Mouse (Mus musculus) kidney, adult 18-20 months (tissue): ENCODE measurements around the gene Pde10a.

Experiments
- DNase-seq: peaks from one replicate; pipeline ENCODE4 v3.0.0; 2021

Pde10a gene

DNA sequence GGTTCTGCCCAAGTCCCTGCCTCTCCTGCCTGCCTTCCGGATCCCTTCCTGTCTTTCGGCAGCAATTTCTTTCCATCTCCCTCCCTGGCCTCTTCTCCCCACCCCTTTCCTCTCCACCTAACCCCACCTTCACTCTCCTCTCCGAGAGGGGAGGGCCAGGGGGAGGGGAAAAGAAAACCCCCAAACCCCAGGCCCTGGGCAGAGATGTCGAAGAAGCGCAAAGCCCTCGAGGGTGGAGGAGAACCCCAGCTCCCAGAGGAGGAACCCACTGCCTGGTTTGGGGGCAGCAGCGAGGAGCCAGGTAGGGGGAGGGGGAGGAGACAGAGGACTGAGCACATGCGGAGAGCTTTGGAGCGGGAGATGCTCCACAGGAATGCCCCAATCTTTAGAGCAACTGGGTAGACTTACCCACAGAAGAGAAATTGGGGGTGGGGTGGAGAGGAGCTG, 1.7 kb downstream of the Pde10a start:
- DNase-seq: no peak

DNA sequence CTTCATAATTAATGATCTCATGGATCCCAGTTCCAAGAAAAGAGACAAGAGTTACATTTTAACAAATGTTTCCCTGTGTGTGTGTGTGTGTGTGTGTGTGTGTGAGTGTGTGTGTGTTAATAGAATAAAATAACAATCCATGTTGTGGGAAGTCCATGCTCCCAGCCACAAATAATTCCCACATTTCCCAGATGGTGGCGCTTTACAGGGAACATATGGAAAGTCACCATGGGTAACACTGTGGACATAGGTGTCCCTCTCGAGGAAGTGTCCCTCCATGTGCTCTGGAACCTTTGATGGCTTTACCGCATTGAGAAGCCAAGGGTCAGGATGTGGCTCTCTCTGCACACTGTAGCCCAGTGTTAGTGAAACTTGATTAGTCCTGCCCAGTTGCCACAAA, 3.5 kb downstream of the Pde10a start:
- no peak for DNase-seq

DNA sequence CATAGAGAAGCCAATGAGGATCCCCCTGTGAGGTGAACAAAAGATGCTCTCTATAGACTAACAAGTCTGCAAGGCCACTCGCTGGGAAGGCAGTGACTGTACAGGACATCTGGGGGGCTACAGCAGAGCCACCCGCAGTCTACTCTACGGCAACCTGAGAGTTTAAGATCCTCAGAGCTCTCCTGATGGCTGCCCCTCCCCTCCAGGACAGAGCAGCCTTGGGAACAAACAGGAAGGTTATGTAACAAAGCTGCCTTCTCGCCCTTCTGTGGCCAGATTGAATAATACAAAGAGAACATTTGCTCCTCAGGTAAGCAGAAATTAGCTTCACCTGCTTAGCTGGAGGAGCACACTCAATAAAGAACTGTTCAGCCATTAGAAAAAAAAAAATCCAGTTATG, 7.4 kb downstream of the Pde10a start:
- DNase-seq: no peak

DNA sequence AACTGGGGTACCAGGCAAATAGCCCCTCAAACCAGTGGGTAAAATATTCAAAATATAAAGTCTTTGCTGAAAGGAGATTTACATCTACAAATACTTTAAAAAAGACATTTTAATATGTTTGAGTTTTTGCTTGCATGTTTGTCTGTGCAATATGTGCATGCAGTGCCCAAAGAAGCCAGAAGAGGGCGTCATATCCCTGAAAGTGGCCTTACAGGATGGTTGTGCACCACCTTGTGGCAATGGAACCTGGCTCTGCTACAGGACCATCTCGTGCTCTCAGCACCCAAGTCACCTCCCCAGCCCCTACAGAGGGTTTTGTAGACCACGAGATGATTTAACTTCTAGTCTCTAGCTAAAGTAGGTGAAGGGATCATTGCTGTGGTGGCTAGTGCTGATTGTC, 8.7 kb downstream of the Pde10a start:
- DNase-seq: no peak

DNA sequence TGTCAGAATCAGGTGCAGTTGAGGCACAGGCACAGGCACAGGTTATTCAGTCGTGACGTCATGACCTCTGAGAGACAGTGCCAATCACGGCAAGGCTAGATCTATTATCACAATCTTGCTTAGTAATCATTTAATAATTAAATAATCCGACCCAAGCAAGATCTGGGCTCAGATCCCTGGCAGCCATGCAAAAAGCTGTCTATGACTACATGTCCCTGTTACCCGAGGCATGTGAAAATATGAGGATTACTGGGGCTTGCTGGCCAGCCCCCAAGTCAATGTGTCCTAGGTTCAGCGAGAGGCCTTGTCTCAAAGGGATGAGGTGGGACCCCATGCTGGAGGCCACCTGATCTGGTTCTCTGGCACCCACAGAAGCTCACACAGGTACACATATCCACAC, 11.3 kb downstream of the Pde10a start:
- DNase-seq: no peak

DNA sequence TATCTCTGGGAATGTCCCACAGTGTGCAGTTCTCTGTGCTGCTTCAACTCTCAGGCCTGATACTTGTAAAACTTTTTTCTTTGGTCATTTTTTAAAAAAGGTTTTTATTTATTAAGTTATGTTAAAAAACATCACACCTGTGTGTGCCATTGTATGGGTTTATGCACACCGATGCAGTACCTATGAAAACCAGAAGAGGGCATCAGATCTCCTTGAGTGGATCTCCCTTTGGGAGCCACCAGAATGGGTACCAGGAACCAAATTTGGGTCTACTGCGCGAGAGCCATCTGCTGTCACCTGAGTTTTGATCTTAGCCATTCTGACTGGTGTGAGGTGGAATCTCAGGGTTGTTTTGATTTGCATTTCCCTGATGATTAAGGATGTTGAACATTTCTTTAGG, 12.9 kb downstream of the Pde10a start:
- DNase-seq: no peak

DNA sequence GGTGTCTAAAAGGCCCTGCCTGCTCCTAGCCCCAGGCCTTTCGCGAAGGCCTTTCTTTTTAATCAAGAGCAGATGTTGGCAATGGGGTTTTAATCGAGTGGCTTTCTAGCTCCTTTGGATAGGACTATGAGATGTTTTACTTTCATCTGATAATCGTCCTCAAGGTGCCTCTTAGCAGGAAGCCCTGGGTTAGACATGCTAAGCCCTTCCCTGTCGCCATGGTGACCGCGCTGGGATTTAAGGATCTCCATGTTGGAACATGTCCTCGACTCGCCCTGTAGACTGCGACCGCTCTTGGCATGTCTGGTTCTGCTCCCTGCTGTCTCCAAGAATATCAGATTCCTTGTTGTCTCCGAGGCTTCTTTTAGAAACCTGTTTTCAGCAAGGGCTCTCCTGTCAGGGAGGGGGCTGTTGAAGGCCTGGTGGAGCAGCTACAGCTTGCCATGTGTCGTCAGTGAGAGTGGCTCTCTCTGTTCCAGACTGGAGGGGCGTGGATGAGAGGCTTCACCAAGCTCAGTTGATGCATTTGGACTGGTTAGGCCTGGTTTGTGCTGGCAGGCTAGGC, 16.9 kb downstream of the Pde10a start:
- DNase-seq: no peak

DNA sequence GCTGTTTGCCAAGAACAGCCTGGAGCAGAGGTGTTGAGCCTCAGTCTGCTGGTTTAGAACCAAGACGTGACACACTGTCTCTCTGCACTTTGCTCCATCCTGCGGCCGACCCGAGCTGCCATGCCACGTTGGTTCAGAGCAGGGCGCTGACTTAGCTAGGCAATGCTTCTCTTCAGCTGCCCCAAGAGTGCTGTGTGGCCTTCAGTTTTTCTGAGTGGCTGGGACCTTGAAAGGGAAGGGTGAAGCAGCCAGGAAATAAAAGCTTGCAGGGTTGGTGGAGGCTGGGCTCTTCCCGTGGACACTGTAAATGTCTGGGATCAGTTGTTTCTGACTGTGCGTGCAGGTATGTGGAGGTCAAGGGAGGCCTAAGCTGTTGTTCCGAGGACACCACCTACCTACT, 21.2 kb downstream of the Pde10a start:
- no peak for DNase-seq

DNA sequence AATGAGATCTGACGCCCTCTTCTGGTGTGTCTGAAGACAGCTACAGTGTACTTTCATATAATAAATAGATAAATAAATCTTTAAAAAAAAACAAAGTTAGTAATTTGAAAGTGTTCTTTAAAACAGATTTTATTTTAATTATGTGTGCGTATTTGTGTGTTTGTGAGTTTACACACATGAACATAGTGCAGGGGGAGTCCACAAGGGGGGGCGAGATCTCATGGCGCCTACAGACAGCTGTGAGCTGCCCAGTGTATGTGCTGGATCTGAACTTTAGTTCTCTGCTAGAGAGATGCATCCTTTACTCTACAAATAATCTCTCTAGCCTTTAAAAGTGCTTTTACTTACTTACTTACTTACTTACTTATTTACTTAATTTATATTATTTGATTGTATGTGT, 23.6 kb downstream of the Pde10a start:
- DNase-seq: no peak

DNA sequence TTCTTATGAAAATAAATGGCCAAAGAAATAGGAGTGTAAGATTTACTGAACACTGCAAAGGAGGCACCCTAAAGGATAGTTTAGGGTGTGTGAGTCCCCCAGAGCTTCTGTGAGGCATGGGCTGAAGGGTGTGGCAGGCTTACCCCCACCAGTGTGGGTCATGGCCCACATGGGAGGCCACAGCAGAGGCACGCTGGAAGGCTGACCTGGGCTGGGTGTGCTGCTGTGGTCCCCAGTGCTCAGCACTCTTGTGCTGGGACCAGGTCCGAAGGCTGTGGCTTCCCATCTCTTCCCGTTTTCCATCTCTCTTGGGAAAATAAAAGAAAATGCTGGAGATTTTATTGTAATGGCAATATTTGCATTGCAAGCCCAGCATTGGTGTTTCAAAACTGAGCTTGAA, 26.5 kb downstream of the Pde10a start:
- DNase-seq: no peak

DNA sequence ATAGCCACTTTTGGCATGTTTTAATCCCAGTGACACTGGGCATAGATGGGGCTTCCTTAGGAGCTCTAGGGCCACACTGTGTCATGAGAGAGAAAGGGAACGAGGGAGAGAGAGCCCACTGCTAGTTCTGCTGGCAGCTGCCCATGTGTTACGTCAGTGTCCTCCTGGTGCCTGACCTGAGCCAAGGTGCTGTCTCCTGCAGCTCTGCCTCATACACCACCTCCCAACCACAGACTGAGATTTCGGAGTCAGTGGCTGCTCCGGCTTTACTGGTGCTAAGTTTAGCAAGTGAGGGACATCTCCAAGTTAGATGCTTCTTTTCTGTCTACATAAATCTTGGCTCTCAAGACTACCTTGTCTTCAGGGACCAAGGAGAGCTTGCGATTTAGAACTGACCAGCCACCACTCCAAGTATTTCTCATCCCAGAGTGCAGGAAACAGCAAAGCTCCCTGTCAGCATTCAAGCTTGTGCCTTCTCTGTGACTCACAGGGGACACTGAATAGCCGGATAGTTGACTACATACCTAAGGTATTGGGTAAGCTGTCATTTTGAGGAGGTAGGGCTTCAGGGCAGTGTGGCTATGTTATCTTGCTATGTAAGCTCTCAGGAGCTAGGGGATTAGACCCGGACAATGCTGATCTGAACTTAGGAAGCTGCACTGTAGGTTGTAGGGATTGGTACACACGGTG, 27.3 kb downstream of the Pde10a start:
- no peak for DNase-seq

DNA sequence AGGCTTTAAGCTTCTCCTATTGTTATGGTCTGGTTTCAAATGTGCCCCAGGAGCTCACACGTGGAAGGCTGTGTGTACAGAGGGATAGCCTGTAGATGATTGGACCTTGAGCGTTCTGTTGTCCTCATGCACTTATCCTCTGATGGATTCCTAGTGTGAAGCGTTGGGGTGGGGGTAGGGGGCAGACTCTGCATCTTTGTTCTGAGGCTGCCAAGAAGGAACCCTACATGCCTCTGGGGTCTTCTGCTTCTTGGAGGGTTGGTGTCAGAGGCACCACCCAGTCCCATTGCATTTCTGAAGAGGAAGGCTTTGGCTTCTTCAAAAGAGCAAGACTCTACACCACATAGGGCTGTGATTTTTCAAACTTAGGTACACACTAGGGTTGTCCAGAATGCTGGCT, 28.4 kb downstream of the Pde10a start:
- DNase-seq: no peak

DNA sequence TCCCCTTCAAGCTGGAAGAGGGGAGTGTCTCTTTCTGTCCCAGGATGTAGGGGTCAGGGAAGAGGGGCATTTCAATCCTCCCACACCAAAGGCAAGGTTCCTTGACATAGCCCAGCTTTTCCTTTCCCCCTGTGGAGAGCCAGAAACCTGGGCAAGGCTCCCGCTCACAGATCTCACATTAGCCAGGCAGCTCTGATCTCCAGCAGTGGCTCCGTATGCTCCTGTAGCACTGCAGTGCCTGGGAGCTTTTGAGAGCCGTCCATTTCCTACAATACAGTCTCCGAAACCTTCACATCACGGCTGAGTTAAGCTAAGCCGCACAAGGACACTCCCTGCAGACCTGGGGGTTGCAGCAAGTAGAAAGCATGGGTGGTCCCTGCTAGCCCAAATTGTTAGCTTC, 29.0 kb downstream of the Pde10a start:
- DNase-seq: no peak

DNA sequence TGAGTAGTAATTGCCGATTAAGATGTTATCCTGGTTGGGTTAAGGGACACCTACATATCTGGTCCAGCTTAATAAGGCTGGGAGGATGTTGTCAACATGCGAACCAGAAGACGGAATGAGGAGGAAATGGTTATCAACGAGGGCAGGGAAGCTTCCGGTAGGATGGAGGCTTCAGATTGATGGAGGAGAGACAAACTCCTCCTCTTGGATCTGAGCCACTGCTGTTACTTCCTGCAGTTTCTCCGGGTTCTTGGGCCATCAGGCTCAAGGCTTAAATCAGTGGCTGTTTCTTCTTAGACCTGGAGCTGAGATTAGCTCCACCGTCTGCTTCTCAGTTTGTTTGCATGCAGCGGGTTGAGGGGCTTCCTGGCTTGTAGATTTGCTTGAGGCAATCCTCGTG, 30.6 kb downstream of the Pde10a start:
- DNase-seq: no peak

DNA sequence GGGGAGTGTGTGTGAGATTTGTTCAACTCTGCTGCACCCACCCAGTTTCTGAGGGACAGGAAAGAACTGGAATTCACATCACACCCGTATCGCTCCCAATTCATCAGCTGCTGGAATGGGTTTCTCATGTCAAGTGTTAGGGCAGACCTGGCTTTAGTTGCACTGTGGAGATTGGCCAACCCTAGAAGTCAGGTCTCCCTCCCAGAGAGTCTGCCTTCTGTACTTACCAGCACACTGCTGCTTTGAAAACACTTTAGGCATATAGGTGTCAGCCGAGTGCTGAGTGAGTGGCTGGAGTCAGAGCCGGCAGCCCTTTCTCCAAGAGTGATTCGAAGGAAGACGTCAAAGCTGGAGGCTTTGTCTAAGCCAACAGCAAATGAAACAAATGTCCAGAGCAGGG, 31.1 kb downstream of the Pde10a start:
- no peak for DNase-seq

DNA sequence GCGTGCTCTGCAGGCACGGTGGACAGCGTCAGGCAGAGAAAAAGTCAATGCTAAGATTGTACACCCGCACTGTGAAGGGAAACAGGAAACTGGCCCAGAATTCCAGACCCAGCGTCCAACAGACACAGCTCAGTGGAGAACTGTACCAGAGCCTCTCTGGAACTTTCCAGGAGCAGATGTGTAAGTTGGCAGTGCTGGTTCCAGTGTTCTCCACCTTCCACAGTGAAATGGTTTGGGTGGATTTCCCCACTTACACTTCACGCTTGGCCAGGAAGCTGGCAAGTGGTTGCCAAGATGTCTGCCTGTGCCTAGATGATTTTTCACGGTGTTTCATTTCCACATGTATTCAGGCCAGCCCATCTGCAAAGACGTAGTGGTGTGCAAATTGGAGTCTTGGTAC, 32.8 kb downstream of the Pde10a start:
- DNase-seq: no peak

DNA sequence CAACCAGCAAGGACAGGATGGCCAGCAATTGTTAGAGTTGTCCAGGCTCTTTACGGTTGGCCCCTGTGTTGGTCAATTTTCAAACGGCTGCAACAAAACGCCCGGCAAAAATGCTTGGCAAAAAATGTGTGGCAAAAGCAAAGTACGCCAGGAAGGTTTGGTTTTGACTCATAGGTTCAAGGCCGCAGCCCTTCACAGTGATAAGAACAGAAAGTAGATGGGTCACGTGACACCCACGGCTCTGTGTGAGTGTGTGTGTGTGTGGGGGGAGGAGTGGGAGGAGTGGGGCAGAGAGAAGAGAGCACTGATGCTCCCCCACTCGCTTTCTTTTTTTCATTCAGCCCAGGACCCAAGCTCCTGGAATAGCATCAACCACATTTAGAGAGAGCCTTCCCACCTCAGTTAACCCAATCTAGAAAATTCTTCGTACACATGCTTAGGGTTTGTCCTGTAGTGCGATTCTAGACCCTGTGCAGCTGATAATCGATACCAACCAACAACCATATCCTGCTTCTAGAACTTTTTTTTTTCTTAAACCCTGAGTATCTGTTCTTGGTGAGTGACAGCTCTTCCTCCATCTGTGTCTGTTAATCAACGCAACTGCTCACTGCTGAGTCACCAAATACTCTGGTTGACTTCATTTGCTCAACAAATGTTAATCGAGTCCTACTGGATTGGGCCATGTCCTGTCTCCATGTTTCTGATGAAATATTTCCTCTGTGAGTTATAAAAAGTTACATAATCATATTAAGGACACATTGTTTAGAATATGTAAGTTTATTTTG, 37.1 kb downstream of the Pde10a start:
- no peak for DNase-seq

DNA sequence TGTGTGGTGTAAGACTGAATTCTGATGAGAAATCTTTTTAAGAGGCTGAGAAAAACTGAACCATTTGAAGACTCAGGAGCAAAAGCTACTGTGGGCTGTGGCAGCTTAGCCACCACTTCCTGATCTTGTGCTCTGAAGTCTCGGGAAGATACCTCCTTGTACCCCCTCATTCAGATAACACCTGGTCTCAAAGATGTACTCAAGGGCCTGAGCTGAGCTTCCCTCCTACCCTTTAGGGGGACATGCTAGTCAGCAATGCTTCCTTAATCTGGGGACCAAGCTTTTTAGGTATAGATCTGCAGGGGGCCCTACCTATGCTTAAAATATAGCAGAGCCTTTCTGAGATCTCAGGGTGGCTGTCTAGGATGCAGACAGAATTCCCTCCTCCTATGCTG, 37.7 kb downstream of the Pde10a start:
- no peak for DNase-seq

DNA sequence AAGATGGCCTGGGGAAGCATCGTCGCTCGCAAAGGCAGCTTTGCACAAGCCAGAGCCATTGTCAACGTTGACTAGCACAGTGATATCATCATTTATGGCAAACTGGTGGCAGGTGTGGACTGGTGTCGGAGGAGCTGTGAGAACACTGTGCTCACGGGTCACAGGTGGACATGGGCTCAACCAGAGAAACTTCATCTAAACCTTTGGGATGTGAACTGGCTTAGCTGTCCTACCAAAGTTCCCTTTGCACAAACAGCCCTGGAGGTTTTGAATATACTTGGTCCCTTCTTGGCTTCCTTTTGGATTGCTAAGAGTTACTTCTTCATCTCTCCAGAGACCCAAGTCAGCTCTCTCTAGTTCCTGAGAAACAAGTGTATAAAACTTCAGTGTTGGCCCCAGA, 41.7 kb downstream of the Pde10a start, which contains the start of gene Gm17087:
Gm17087 (minus strand) TSS at position 101 of the 400 bp plus-strand sequence.
- no peak for DNase-seq

DNA sequence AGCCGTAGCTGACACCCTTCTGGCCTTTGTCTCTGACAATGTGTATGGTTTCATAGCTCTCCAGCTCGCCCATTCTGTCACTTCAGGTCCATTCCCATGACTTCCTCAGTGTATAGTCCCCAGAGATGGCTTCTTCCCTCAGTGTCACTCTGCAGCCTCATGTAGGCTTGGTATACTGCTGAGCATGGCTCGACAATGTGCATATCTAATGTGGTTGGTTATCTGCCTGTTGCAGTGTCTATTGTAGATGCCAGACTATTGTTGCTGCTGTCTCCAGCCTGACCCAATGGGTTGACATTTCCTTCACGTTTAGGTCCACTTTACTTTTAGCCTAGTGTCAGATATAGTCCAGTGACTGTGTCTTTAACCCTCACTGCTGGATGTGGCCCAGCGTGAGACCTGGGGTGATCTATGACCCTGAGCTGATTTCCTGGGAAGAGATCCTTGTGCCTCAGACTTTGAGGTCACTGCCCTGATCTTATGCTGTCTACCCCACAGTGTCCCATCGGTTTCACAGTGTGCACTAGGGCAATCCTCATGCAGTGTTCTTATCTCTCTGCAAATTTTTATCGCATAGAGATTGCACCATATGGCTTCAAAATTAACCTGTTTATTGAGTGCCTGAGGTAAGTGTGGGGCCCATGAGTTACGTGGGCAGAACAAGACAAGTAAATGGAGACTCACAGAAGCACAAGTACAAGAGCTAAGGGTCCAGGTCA, 48.5 kb downstream of the Pde10a start:
- no peak for DNase-seq

DNA sequence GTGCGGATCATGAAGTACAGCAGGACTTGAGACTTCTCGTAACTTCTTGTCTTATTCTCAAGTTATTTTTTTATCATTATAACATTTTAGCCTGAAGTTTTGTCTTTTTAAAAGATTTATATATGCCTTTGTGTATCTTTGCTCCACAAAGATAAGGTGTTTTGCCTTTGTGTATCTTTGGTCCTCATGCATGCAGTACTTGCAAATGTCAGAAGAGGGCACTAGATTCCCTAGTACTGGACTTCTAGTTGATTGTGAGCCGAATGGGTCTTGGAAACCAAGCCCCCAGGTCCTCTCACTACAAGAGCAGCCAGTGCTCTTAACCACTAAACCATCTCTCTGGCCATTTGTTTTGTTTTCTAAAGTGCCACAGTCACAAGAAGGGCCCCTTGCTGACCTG, 55.2 kb downstream of the Pde10a start:
- DNase-seq: no peak

DNA sequence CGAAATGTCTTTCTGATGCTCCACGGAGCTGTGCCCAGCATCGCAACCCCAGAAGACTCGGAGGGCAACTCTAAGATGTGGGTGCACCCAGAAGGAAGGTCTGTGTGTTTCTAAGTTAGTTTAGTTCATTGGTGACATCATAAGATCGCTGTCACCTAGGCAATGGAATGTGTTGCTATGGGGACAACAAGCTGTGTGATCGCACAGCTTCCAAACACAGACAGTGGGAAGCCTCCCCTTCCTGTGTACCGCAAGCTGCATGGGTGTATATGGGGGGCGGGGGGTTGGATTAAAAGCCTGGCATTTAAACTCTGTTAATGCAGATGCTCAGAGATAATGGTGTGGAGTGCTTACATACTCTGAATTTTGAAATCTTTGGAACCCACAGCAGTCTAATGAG, 56.4 kb downstream of the Pde10a start:
- no peak for DNase-seq

DNA sequence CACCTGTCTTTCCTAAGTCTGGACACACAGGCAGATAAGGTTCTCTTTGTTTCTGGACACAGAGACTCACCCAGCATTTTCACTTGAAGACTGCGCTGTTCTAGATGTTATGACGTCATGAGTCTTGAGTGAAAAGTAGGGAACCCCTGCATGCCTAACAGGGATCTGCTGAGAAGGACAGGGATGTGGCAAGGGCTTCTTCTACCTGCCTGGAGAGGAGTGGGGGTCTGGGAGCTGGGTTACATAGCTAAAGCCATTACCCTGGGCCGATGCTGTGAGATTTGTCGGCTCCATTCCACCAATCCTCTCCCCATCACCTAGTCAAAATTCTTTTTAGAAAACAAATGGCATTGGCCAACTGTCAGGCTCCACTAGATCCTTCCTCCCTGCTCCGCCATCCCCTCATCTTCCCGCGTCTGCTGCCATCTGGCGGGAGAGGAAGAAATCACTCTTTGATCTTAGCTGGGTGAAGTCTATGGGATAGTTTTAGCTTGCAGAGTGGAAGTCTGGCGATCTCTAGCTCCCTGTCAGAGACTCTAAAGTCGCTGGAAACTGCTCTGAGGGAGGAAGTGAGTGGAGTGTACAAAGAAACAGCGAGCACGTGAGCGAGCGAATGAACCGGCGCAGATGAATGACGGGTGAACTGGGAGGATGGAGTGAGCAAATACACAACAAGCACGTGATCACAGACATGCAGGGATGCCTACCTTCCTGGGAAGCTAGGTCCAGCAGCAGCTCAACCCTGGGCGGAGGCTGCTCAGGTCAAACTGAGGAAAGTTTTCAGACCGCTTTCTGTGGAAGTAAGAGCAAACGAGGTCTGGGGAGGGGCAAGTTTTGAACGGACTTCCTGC, 67.5 kb downstream of the Pde10a start:
- peak; percentile 67 for DNase-seq
